Mouse (Mus musculus): Measurements from ENCODE around the gene Ptpn3.

The Ptpn3 gene

GRCm38 (mm10) chr4:57301410-57302313 lies at the start of gene Ptpn3:
TSS of gene Ptpn3 (minus strand) at chr4:57301837.
- peak; percentile 34 to 72 for DNase-seq (ENCODE audit: low spot score in 2 of 2)

DNA sequence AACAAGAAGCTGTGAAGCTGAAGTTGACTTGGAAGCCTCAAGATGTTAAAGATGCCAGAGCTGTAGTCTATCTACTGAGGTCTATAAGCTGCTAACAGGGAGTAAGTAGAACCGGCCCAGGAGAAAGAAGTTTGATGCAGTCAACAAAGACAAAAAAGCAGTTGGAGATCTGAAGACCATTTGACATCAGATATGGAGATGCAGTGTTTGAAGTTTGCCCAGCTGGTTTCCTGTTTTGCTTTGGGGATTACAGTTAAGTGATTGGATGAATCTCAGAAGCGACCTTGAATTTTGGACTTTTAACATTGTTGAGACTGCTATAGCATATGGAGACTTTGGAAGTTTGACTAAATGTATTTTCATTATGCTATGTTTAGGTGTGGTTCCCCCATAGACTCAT lies 48.9 kb upstream of the Ptpn3 start:
- DNase-seq (ENCODE audit: low spot score in 2 of 2): no peak

DNA sequence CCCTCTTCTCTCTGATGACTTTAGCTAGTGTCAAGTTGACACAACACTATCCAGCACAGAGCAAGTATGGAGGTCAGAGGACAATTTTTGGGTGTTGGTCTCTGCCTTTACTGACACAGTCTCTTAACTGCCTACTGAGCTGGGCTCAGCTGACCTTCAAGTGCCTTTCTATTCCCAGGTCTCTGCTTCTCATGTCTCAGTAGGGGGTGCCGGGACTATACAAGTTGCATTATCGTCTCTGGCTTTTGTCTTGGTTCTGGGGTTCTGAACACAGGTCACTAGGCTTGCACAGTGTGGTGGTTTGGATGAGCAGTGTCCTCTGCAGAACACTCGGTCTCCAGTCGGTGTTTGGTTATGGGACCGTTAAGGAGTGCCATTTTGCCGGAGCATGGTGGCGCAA lies 42.4 kb upstream of the Ptpn3 start:
- DNase-seq (ENCODE audit: low spot score in 2 of 2): no peak

DNA sequence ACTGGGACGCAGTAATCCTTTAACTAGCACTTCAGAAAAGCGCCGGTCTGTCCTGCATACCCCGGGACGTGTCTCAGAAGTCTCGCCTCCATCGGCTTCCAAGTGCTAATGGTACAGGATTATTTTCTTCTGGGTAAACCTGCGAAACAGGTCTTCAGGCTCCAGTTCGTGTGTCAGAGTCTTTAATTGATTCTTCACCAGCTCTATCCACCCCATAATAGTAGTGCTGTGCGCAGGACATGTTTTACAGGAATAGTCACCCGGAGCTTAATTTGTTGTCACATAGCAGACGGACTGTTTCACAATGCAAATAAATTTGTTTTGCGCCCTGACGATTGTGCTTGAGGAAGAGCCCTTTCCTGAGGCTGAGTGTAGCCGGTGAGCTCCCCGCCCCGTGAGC lies 37.3 kb upstream of the Ptpn3 start:
- no peak for DNase-seq (ENCODE audit: low spot score in 2 of 2)

DNA sequence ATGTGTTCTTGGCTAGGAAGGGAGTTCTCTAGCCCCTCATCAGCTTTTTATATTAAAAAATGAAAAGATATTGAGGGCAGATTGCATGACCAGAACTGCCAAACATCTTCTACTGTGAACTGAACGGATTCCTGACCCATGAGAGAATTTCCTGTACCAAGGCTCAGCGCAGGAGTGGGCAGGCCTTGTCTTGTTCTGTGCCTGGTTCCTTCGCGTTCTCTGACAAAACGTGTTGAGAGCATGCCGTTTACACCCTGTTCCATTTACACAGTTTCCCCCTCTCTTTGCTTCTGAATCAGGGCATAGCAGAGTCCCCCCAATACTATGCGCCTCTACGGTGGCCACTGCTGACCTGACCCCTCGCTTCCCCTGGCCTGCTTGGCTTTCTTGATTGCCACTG lies 36.4 kb upstream of the Ptpn3 start:
- no peak for DNase-seq (ENCODE audit: low spot score in 2 of 2)

- no peak for DNase-seq (ENCODE audit: low spot score in 2 of 2)
These were observed 33.5 kb upstream of the Ptpn3 start for GRCm38 (mm10) chr4:57335000-57335666.

- no peak for DNase-seq (ENCODE audit: low spot score in 2 of 2)
These were observed 32.4 kb upstream of the Ptpn3 start for GRCm38 (mm10) chr4:57333926-57334548.

- no peak for DNase-seq (ENCODE audit: low spot score in 2 of 2)
These were observed 30.9 kb upstream of the Ptpn3 start for GRCm38 (mm10) chr4:57332511-57332910.

DNA sequence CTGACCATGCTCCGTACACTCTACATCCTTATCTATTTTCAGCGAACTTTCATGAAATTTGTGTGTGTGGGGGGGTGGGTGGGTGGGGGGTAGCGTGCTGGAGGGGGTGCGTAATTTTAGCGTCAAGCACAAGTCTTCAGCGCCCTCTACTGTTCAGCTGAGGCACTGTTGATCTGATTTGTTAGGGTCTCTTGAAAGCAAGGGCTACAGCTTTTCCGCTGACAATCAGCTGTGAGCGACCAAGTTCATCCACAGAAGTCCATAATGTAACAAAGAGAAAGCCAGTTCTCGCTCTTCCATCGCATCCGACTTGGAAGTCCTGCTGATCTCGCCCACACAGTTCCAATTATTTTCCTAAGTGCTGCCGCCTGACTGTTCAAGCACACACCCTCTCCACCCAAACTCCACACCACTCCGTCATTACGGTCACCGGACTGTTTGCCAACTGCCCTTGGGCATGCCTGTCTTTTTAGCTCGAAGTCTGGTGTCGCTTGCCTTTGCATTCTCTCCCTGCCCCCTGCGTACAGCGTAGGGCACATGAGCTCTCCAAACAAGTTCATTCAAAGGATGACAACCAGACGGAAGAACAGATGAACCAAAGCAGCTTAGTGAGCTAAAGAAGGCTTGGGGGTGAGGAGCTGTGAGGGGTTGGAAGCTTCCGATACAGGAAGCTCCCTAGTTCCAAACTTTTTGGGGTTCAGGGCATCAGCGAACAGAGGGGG lies 19.1 kb upstream of the Ptpn3 start:
- DNase-seq (ENCODE audit: low spot score in 2 of 2): no peak

DNA sequence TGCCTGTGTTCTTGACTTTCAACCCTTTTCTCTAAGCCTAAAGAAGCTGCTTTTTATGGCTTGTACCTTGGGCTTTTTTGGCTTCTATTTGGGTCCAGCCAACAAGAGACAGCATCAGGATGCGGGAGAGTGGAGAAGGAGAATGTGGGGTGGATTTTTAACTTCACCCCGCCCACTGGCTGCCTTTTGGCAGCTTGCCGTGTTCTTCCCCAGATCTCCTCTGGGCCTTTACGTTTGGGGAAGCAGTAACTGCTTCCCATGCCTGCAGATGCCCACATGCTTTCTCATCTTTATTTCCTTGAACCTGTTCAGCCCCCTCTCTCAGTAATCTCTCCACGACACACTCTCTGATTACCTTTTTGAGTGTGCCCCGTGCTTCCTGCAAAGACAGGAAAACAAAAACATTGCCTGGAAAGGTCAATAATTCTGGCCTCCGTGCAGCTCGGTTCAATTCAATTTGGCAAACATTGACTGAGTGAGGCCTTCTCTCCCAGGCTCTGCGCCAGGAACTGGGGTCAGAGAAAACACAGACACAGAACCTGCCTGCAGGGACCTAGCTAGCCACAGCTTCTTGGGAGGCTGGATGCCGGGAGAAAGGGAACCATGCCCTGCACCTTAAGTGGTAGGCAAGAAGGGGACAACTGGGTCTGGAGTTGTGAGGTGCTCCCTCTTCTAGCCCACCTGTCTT lies 17.0 kb upstream of the Ptpn3 start:
- DNase-seq (ENCODE audit: low spot score in 2 of 2): no peak

DNA sequence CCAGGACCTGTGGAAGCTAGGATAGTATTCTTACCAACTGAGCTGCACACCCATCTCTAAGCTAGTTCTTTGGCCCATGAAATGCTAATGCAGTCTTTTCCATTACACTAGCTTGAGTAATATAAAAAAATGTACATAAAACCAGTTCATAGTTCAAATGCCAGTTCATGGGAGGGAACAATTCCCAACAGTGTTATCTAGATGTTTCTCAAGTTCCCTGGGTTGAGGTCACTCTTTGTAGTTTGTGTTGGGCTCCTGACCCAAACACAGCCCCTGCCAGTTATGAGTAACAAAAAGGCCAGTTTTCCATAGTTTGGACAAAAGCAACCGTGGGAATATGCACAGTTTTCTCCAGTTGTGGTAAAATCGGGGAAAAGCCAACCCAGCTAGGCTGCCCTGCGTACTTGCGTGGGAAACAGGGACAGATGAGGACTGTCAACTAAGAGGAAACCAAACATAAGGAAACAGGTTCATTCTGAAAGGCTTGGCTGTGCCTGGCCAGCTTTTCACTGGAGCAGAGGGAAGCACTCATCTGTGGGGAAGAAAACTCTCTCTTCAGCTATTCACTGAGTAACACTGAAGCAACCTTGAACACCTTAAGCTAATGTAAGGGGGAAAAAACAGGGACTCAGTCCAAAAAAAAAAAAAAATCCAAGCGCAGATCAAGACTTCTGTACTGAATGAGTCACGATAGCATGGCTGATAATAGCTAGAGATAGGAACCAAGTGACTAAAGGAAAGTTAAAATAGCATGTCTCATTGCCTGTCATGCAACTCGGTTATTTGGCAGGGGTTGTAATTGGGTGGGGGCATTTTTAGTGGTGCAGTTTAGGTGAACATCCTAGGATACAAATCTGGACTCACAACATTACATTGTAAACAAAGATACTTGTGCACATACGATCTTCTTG lies 10.9 kb upstream of the Ptpn3 start:
- no peak for DNase-seq (ENCODE audit: low spot score in 2 of 2)

- no peak for DNase-seq (ENCODE audit: low spot score in 2 of 2)
These were observed 10.1 kb upstream of the Ptpn3 start for GRCm38 (mm10) chr4:57311750-57312149.

DNA sequence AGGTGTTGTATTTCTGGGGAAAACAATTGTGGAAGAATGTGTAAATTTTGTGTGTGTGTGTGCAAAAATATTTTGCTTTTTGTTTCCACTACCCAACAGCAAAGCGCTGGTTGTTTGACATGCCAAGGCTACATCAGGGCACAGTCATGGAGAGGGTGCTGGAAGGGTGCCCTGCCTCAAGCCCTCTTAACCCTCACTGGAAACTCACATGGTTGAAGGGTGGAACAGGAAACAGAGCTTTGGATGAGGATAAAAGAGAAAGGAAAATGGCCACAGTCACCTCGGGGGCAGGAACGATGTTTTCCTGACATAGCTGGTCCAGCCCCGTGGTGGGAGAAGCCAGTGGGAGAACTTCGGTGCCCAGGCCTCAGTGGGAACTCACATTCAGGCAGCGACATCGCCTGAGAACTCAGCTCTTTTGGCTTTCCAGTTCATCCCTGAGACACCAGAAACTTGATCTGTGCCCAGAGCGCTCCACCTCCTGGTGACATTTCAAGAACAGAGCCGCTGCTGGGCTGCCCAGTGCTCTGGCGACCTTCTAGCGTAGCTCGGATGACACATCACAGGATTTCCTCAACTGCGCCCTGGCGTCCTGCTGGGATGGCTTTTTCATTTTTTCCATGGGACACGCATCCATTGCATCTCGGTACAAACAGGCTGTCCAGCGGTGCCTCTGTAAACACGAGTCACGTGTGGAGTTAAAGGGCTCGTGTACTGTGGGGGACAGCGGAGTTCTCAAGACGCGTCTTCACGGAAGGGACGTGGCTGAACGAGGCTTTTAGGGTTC lies 6.8 kb upstream of the Ptpn3 start:
- no peak for DNase-seq (ENCODE audit: low spot score in 2 of 2)

- no peak for DNase-seq (ENCODE audit: low spot score in 2 of 2)
These were observed 6.1 kb upstream of the Ptpn3 start for GRCm38 (mm10) chr4:57307747-57308146.

GRCm38 (mm10) chr4:57306260-57306659 lies 4.6 kb upstream of the Ptpn3 start:
- no peak for DNase-seq (ENCODE audit: low spot score in 2 of 2)

- DNase-seq (ENCODE audit: low spot score in 2 of 2): no peak
These were observed 4.0 kb upstream of the Ptpn3 start for GRCm38 (mm10) chr4:57305644-57306043.

- DNase-seq (ENCODE audit: low spot score in 2 of 2): no peak
These were observed 898 bp downstream of the Ptpn3 start for GRCm38 (mm10) chr4:57300469-57301409.

GRCm38 (mm10) chr4:57299701-57300468 lies 1.8 kb downstream of the Ptpn3 start:
- DNase-seq (ENCODE audit: low spot score in 2 of 2): peak; percentile 14 to 68
